Mouse (Mus musculus): Measurements from ENCODE around the gene Olfml2b.

GRCm38 (mm10) chr1:170646606-170647287, 2.4 kb downstream of the Olfml2b start:
- TF ChIP-seq FLI1 (IDR thresholded peaks at IDR 0.05; ENCODE audit: low read length) (no peak), GATA1 (IDR thresholded peaks at IDR 0.05; ENCODE audit: borderline replicate concordance, low read length) (no peak)
